In genomic region chr1:180483399-180484291, GRCm38 (mm10) we compare ENCODE assay signal across 8 mouse cellular contexts. TPM values are rescaled to one million over a fixed set of nuclear protein-coding genes. Genes with fewer than 3 reads are reported as not detected.
A peak's percentile ranks its signal among the peaks of the same experiment; 100 is the strongest.
DNase-seq lines count a peak whose midpoint lies in the region; ATAC-seq and TF ChIP-seq lines count a peak whose summit lies in the region.

Gene Stum, minus strand, starts transcription at chr1:180483504.

- WGBS in heart, embryonic 15.5 days = 5% methylated on average over 32 of the region's 40 CpGs
- WGBS in liver, embryonic 13.5 days (ENCODE audit: insufficient replicate concordance) = 4% methylated on average over 38 of the region's 40 CpGs
- 6% methylated on average over 38 of the region's 40 CpGs for WGBS in neural tube, embryonic 11.5 days

- no peak for TF ChIP-seq POLR2A in brain, embryonic 14.5 days (IDR thresholded peaks at IDR 0.05; ENCODE audit: borderline replicate concordance, extremely low read depth, insufficient read depth, insufficient read length, poor library complexity, severe bottlenecking)

- ATAC-seq in CD4-positive, CD25-positive, alpha-beta regulatory T cell, adult 4 months = peak; percentile 81
- peak; percentile 51; the same call in 1 of the 2 replicates for ATAC-seq in erythroid progenitor cell, adult 5-6 weeks (replicated peaks; ENCODE audit: low FRiP score, poor library complexity, severe bottlenecking)
- ATAC-seq in heart, embryonic 15.5 days (replicated peaks; ENCODE audit: insufficient number of reproducible peaks, insufficient read depth, low FRiP score, low read depth) = peak; percentile 41
- no peak for ATAC-seq in liver, embryonic 13.5 days (ENCODE audit: low read depth)
- peak; percentile 41; the same call in 1 of the 2 replicates for ATAC-seq in neural tube, embryonic 11.5 days (ENCODE audit: insufficient read depth, low FRiP score, low TSS enrichment)

- H3K4me1 ChIP-seq in heart, embryonic 15.5 days (replicated peaks) = peaks cover 25% of the 10 kb centered on the region
- peaks cover 17% of the 10 kb centered on the region for H3K4me1 ChIP-seq in liver, embryonic 13.5 days (replicated peaks)
- H3K4me1 ChIP-seq in neural tube, embryonic 11.5 days (ENCODE audit: control insufficient read depth, insufficient read depth, low read length) = peaks cover 13% of the 10 kb centered on the region

- H3K9ac ChIP-seq in heart, embryonic 15.5 days = peak within 1 kb of the TSS; percentile 1; the same call in 1 of the 2 replicates
- H3K9ac ChIP-seq in liver, embryonic 13.5 days = no peak within 1 kb of the TSS
- H3K9ac ChIP-seq in neural tube, embryonic 11.5 days (ENCODE audit: low read length) = peak within 1 kb of the TSS; percentile 42

- H3K36me3 ChIP-seq in heart, embryonic 15.5 days = no peaks in the 10 kb centered on the region
- no peaks in the 10 kb centered on the region for H3K36me3 ChIP-seq in liver, embryonic 13.5 days
- no peaks in the 10 kb centered on the region for H3K36me3 ChIP-seq in neural tube, embryonic 11.5 days (ENCODE audit: control insufficient read depth, insufficient read depth, low read length)

- no peaks in the 10 kb centered on the region for H3K9me3 ChIP-seq in heart, embryonic 15.5 days (replicated peaks)
- H3K9me3 ChIP-seq in liver, embryonic 13.5 days (replicated peaks) = no peaks in the 10 kb centered on the region
- no peaks in the 10 kb centered on the region for H3K9me3 ChIP-seq in neural tube, embryonic 11.5 days (ENCODE audit: control insufficient read depth, low read length)

- peak within 1 kb of the TSS; percentile 45 for H3K4me3 ChIP-seq in heart, embryonic 15.5 days
- H3K4me3 ChIP-seq in liver, embryonic 13.5 days (replicated peaks) = peak within 1 kb of the TSS; percentile 38
- peak within 1 kb of the TSS; percentile 43 for H3K4me3 ChIP-seq in neural tube, embryonic 11.5 days (ENCODE audit: low read depth, low read length)

- H3K27me3 ChIP-seq in heart, embryonic 15.5 days = peaks cover 94% of the 10 kb centered on the region
- H3K27me3 ChIP-seq in liver, embryonic 13.5 days = peaks cover 59% of the 10 kb centered on the region
- H3K27me3 ChIP-seq in neural tube, embryonic 11.5 days (ENCODE audit: control insufficient read depth, insufficient read depth, low read length) = peaks cover 24% of the 10 kb centered on the region

- H3K4me2 ChIP-seq in heart, embryonic 15.5 days = peak within 1 kb of the TSS; percentile 68
- peak within 1 kb of the TSS; percentile 53 for H3K4me2 ChIP-seq in liver, embryonic 13.5 days
- H3K4me2 ChIP-seq in neural tube, embryonic 11.5 days (ENCODE audit: low read depth) = peak within 1 kb of the TSS; percentile 84

- TF ChIP-seq CTCF in brain, embryonic 14.5 days (IDR thresholded peaks at IDR 0.05; ENCODE audit: borderline replicate concordance, extremely low read depth, insufficient read depth, insufficient read length) = peak; percentile 82

- peak; percentile 84 for DNase-seq in brain, embryonic 14.5 days (ENCODE audit: low read depth)
- peak; percentile 85 for DNase-seq in kidney, postnatal 14 days
- DNase-seq in liver, embryonic 13.5 days = peak; percentile 42
- peak; percentile 76 for DNase-seq in neural tube, embryonic 11.5 days (ENCODE audit: low spot score)
- DNase-seq in telencephalon, adult 2 months (ENCODE audit: low read depth, low spot score) = peak; percentile 83

- H3K27ac ChIP-seq in heart, embryonic 15.5 days = no peak within 1 kb of the TSS
- H3K27ac ChIP-seq in liver, embryonic 13.5 days = no peak within 1 kb of the TSS
- no peak within 1 kb of the TSS for H3K27ac ChIP-seq in neural tube, embryonic 11.5 days (ENCODE audit: low read depth, low read length)

RNA-seq across cellular contexts. Expression of gene Stum, which starts in this region (rescaled TPM):
- not detected for polyA plus RNA-seq in CD4-positive, CD25-positive, alpha-beta regulatory T cell, adult 4 months (2017; shearing (Covaris generic))
- polyA plus RNA-seq in brain, embryonic 14.5 days (2012; rRNA removed) = 10.2 and 11.6 TPM in 2 replicates
- total RNA-seq in erythroid progenitor cell, adult 5-6 weeks (2015; ENCODE audit: low replicate concordance) = not detected in 2 replicates
- total RNA-seq in erythroid progenitor cell, adult 5-6 weeks (2017; ENCODE audit: low replicate concordance) = not detected in 2 replicates
- 0.85 and 0.86 TPM in 2 replicates for polyA plus RNA-seq in heart, embryonic 15.5 days (2015; fragmentation: Nextera tagmentation; extraction: Ambion mirVana)
- polyA plus RNA-seq in liver, embryonic 13.5 days (2015; fragmentation: Nextera tagmentation; extraction: Ambion mirVana) = 0.12 and 0.17 TPM in 2 replicates
- polyA plus RNA-seq in neural tube, embryonic 11.5 days (2014; fragmentation: Nextera tagmentation; extraction: Ambion mirVana) = 1.1 and 2.5 TPM in 2 replicates

Comparison
In these comparisons a context has a peak if more than half of its experiments do, and no peak if none do; other contexts are left out.
1. Peak in ATAC-seq in CD4-positive, CD25-positive, alpha-beta regulatory T cell, adult 4 months; RNA of the gene not detected or under 1 TPM.
2. Peak in ATAC-seq in erythroid progenitor cell, adult 5-6 weeks; RNA of the gene not detected or under 1 TPM.
3. Peak in ATAC-seq, H3K4me3 ChIP-seq, H3K9ac ChIP-seq and H3K4me2 ChIP-seq in heart, embryonic 15.5 days; RNA of the gene not detected or under 1 TPM.
4. Peak in DNase-seq, H3K4me3 ChIP-seq and H3K4me2 ChIP-seq in liver, embryonic 13.5 days; RNA of the gene not detected or under 1 TPM.